Mouse (Mus musculus): ENCODE data around the gene Shank3. TPM values are rescaled to one million over a fixed set of nuclear protein-coding genes. Genes with fewer than 3 reads are reported as not detected.

Shank3 gene
- polyA plus RNA-seq, 1 experiment from 2014 or later: 9.9 TPM

DNA sequence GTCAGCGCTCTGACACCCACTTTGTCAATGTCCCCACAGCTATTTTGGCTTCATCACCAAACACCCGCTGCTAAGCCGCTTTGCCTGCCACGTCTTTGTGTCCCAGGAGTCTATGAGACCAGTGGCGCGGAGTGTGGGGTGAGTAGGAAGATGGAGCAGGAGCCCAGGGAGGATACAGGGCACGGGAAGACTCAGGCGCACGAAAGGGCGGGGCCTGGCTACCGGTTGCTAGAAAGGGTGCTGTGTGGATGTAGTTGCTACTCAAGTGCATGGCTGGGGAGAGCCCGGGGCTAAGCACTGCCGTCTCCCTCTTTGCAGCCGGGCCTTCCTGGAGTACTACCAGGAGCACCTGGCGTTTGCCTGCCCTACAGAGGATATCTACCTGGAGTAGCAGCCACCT is 38.1 kb upstream of the Shank3 start:
- Histone ChIP-seq H3K27ac (replicated peaks; ENCODE audit: low read depth, low read length) (no peak overlapping the region), H3K36me3 (ENCODE audit: control insufficient read depth, insufficient read depth, low read length) (peaks cover 72% of the 10 kb centered on the region), H3K4me3 (replicated peaks; ENCODE audit: low read depth, low read length) (no peak overlapping the region), H3K9me3 (ENCODE audit: control insufficient read depth, low read length) (no peaks in the 10 kb centered on the region), H3K27me3 (ENCODE audit: control insufficient read depth, insufficient read depth, low read length) (no peaks in the 10 kb centered on the region), H3K4me1 (ENCODE audit: control insufficient read depth, insufficient read depth, low read length) (peaks cover 4% of the 10 kb centered on the region), H3K9ac (replicated peaks; ENCODE audit: low read length) (no peak overlapping the region), H3K4me2 (ENCODE audit: low read length) (no peak overlapping the region)
- DNase-seq: no peak
- 85% methylated on average over 15 of the region's 15 CpGs for WGBS
- no peak for ATAC-seq (ENCODE audit: low FRiP score, low TSS enrichment)

DNA sequence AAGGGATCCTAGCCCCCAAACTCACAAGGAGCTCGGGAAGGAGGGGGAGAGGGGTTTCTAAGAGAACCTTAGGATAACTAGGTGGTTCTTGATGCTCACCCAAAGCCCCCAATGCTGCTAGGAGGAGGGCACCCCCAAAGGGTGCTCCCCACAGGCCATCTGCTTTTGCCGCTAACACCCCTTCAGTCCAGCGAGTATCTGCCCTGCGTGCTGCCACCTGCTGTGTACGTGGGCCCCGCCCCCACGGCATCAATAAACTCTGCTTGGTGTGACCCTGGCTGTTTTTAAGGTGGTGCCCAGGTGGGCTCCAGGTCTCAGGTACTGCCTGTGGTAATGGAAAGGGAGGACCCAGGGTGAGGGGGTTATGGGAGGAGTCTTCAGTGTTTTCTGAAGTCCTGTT is 37.2 kb upstream of the Shank3 start:
- DNase-seq (no peak), ATAC-seq (ENCODE audit: low FRiP score, low TSS enrichment) (no peak)
- H3K27ac ChIP-seq (replicated peaks; ENCODE audit: low read depth, low read length): no peak overlapping the region
- H3K27me3 ChIP-seq (ENCODE audit: control insufficient read depth, insufficient read depth, low read length): no peaks in the 10 kb centered on the region
- 83% methylated on average over 7 of the region's 7 CpGs for WGBS
- no peaks in the 10 kb centered on the region for H3K9me3 ChIP-seq (ENCODE audit: control insufficient read depth, low read length)
- peaks cover 63% of the 10 kb centered on the region for H3K36me3 ChIP-seq (ENCODE audit: control insufficient read depth, insufficient read depth, low read length)
- no peak overlapping the region for H3K4me2 ChIP-seq (ENCODE audit: low read length)
- no peak overlapping the region for H3K4me3 ChIP-seq (replicated peaks; ENCODE audit: low read depth, low read length)
- H3K4me1 ChIP-seq (ENCODE audit: control insufficient read depth, insufficient read depth, low read length): peaks cover 4% of the 10 kb centered on the region
- H3K9ac ChIP-seq (replicated peaks; ENCODE audit: low read length): no peak overlapping the region

- no peak overlapping the region for H3K4me2 ChIP-seq (ENCODE audit: low read length)
- no peaks in the 10 kb centered on the region for H3K9me3 ChIP-seq (ENCODE audit: control insufficient read depth, low read length)
- H3K9ac ChIP-seq (replicated peaks; ENCODE audit: low read length): no peak overlapping the region
- no peak overlapping the region for H3K4me3 ChIP-seq (replicated peaks; ENCODE audit: low read depth, low read length)
- no peaks in the 10 kb centered on the region for H3K27me3 ChIP-seq (ENCODE audit: control insufficient read depth, insufficient read depth, low read length)
- H3K36me3 ChIP-seq (ENCODE audit: control insufficient read depth, insufficient read depth, low read length): peaks cover 49% of the 10 kb centered on the region
- ATAC-seq (ENCODE audit: low FRiP score, low TSS enrichment): no peak
- no peak overlapping the region for H3K27ac ChIP-seq (replicated peaks; ENCODE audit: low read depth, low read length)
- DNase-seq: no peak
- peaks cover 4% of the 10 kb centered on the region for H3K4me1 ChIP-seq (ENCODE audit: control insufficient read depth, insufficient read depth, low read length)
- 73% methylated on average over 5 of the region's 5 CpGs for WGBS
Measured at GRCm38 (mm10) chr15:89463334-89464235, 35.8 kb upstream of the Shank3 start.

DNA sequence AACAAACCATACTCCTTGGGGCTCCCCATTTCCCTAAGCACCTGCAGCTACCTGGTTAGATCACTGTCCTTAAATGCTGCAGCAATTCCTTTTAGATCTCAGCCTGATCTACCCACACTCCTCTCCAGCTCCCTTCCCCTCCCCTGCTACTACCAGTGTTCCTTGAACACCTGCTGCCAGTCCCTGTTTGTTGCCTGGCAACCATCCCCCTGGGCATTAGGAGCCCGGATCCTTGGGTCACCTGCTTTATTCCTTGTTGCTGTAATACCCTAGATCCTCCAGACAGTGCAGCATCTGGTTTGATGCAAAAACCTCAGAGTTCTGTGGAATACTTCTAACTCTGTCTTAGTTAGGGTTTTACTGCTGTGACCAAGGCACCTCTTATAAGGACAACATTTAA is 34.4 kb upstream of the Shank3 start:
- 0% methylated on average over 1 of the region's 1 CpGs for WGBS
- peak; percentile 64; the same call in 1 of the 2 replicates for ATAC-seq (ENCODE audit: low FRiP score, low TSS enrichment)
- DNase-seq: peak; percentile 75

DNA sequence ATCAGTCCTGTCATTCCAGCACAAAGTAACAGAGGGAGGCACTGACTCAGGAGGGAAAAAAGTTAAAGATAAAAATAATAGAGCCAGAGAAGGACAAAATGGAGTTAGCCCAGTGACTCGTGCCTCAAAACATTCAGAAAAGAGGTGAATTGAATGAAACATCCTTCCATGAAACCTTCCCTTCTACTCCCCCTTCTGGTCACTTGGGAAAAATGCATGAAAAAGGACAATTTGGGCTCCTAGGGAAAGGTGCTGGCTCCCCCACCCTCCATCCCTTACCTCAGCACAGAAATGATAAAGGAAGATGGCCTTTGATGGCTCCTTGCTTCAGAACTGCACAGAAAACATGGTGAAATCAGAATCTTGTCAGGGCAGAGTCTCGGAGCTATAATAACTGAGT is 30.8 kb upstream of the Shank3 start:
- WGBS: 33% methylated on average over 2 of the region's 2 CpGs

More for the DNA sequence above, 34.4 kb upstream of the Shank3 start:
- Histone ChIP-seq H3K36me3 (ENCODE audit: control insufficient read depth, insufficient read depth, low read length) (peaks cover 36% of the 10 kb centered on the region), H3K4me2 (ENCODE audit: low read length) (no peak overlapping the region), H3K9ac (replicated peaks; ENCODE audit: low read length) (no peak overlapping the region), H3K27me3 (ENCODE audit: control insufficient read depth, insufficient read depth, low read length) (no peaks in the 10 kb centered on the region), H3K4me1 (ENCODE audit: control insufficient read depth, insufficient read depth, low read length) (peaks cover 4% of the 10 kb centered on the region), H3K27ac (replicated peaks; ENCODE audit: low read depth, low read length) (no peak overlapping the region; the same call in 1 of the 2 replicates), H3K9me3 (ENCODE audit: control insufficient read depth, low read length) (no peaks in the 10 kb centered on the region), H3K4me3 (replicated peaks; ENCODE audit: low read depth, low read length) (no peak overlapping the region)

DNA sequence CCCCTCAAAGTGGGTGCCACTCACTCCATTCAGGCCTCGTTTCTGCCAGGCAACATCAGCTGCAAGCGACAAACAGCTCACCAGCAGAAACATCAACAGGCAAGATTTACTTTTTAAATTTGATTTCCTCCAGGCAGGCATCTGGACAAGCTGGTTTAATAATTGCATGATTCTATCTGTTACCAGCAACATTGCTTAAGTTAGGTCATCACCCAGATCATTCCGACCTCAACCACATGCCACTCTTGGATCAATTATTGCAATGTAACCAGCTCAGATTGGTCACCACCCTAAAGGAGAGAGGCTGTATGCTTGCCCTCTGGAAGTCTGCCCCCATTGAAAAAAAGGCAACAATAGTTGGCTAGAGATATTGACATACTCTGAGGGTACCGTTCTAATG is 27.9 kb upstream of the Shank3 start:
- Histone ChIP-seq H3K4me1 (ENCODE audit: control insufficient read depth, insufficient read depth, low read length) (peaks cover 8% of the 10 kb centered on the region), H3K9me3 (ENCODE audit: control insufficient read depth, low read length) (no peaks in the 10 kb centered on the region), H3K9ac (replicated peaks; ENCODE audit: low read length) (no peak overlapping the region), H3K4me3 (replicated peaks; ENCODE audit: low read depth, low read length) (no peak overlapping the region), H3K27ac (replicated peaks; ENCODE audit: low read depth, low read length) (no peak overlapping the region), H3K4me2 (ENCODE audit: low read length) (no peak overlapping the region), H3K27me3 (ENCODE audit: control insufficient read depth, insufficient read depth, low read length) (no peaks in the 10 kb centered on the region), H3K36me3 (ENCODE audit: control insufficient read depth, insufficient read depth, low read length) (no peaks in the 10 kb centered on the region)
- ATAC-seq (ENCODE audit: low FRiP score, low TSS enrichment): no peak
- 89% methylated on average over 4 of the region's 4 CpGs for WGBS
- no peak for DNase-seq

More for the DNA sequence above, 30.8 kb upstream of the Shank3 start:
- ATAC-seq (ENCODE audit: low FRiP score, low TSS enrichment) (no peak), DNase-seq (peak; percentile 77)
- Histone ChIP-seq H3K27ac (replicated peaks; ENCODE audit: low read depth, low read length) (no peak overlapping the region), H3K4me2 (ENCODE audit: low read length) (no peak overlapping the region), H3K27me3 (ENCODE audit: control insufficient read depth, insufficient read depth, low read length) (no peaks in the 10 kb centered on the region), H3K4me3 (replicated peaks; ENCODE audit: low read depth, low read length) (no peak overlapping the region), H3K9ac (replicated peaks; ENCODE audit: low read length) (no peak overlapping the region), H3K4me1 (ENCODE audit: control insufficient read depth, insufficient read depth, low read length) (peaks cover 4% of the 10 kb centered on the region), H3K36me3 (ENCODE audit: control insufficient read depth, insufficient read depth, low read length) (0 out of 2 replicates have a peak, but pooled peaks cover 2% of the 10 kb centered on the region), H3K9me3 (ENCODE audit: control insufficient read depth, low read length) (no peaks in the 10 kb centered on the region)

GRCm38 (mm10) chr15:89473370-89473769 is 26.1 kb upstream of the Shank3 start:
- Histone ChIP-seq H3K27me3 (ENCODE audit: control insufficient read depth, insufficient read depth, low read length) (no peaks in the 10 kb centered on the region), H3K9ac (replicated peaks; ENCODE audit: low read length) (no peak overlapping the region), H3K4me1 (ENCODE audit: control insufficient read depth, insufficient read depth, low read length) (peaks cover 11% of the 10 kb centered on the region), H3K4me2 (ENCODE audit: low read length) (no peak overlapping the region), H3K9me3 (ENCODE audit: control insufficient read depth, low read length) (no peaks in the 10 kb centered on the region), H3K4me3 (replicated peaks; ENCODE audit: low read depth, low read length) (no peak overlapping the region), H3K27ac (replicated peaks; ENCODE audit: low read depth, low read length) (no peak overlapping the region), H3K36me3 (ENCODE audit: control insufficient read depth, insufficient read depth, low read length) (no peaks in the 10 kb centered on the region)
- ATAC-seq (ENCODE audit: low FRiP score, low TSS enrichment): no peak
- DNase-seq: no peak
- 78% methylated on average over 9 of the region's 9 CpGs for WGBS

DNA sequence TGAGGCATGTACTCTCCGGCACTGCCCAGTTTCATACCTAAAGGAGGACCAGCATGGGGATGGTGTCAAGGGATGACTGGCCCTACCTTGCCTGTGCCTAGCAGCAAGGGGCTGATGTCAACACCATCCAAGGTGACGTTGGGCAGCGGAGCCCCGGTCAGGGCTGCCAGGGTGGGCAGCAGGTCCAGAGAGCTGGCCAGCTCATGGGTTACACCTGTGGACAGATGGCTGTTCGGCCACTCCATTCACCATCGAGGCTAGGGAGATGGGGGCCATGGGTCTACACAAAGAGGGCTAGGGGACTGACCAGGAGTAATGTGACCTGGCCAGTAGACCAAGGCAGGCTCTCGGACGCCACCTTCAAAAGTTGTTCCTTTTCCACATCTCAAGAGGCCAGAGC is 25.5 kb upstream of the Shank3 start:
- WGBS: 94% methylated on average over 8 of the region's 8 CpGs
- H3K4me2 ChIP-seq (ENCODE audit: low read length): no peak overlapping the region

More for the DNA sequence above, 25.5 kb upstream of the Shank3 start:
- Histone ChIP-seq H3K4me1 (ENCODE audit: control insufficient read depth, insufficient read depth, low read length) (peaks cover 11% of the 10 kb centered on the region), H3K27ac (replicated peaks; ENCODE audit: low read depth, low read length) (no peak overlapping the region), H3K9me3 (ENCODE audit: control insufficient read depth, low read length) (no peaks in the 10 kb centered on the region), H3K36me3 (ENCODE audit: control insufficient read depth, insufficient read depth, low read length) (no peaks in the 10 kb centered on the region), H3K4me3 (replicated peaks; ENCODE audit: low read depth, low read length) (no peak overlapping the region), H3K27me3 (ENCODE audit: control insufficient read depth, insufficient read depth, low read length) (no peaks in the 10 kb centered on the region), H3K9ac (replicated peaks; ENCODE audit: low read length) (no peak overlapping the region)
- no peak for ATAC-seq (ENCODE audit: low FRiP score, low TSS enrichment)
- DNase-seq: no peak

Data from midbrain, embryonic 14.5 days (tissue).